Mouse (Mus musculus) gastrocnemius, adult 8-10 months (tissue): ENCODE measurements around the gene Prr5l. TPM values are rescaled to one million over a fixed set of nuclear protein-coding genes. Genes with fewer than 3 reads are reported as not detected.

ENCODE experiments used
- DNase-seq, 2 experiments: peaks; one replicate each; pipeline ENCODE4 v3.0.0; 2022; ENCODE audit warnings: low spot score in 2 of 2
- total RNA-seq, 4 experiments: library from RNA; stranded (reverse); gene quantifications; 2 replicates each; pipeline ENCODE4 v1.2.4; 2022

Gene Prr5l
- total RNA-seq, 4 experiments from 2014 or later = 0.10 to 0.46 (median 0.16) TPM

- peak; percentile 15 to 37 for DNase-seq
Observed at GRCm38 (mm10) chr2:101665058-101665702, 217.6 kb downstream of the Prr5l start.

Other genes with a start within 250 kb of the Prr5l start
- gene Rag1, start 233.5 kb downstream of the Prr5l start, total RNA-seq = not detected
- 100 to 1,000 TPM in 2 of 4 experiments, 10 to 100 TPM in 2; 80.6 to 111 (median 96.6) TPM for gene B230118H07Rik, start 233.5 kb downstream of the Prr5l start, total RNA-seq
- 10 to 100 TPM in 3 of 4 experiments, 1 to 10 TPM in 1; 9.4 to 13.3 (median 10.7) TPM for gene Traf6, start 204.6 kb downstream of the Prr5l start, total RNA-seq
- gene Commd9, start 3.2 kb upstream of the Prr5l start, total RNA-seq = 10 to 100 TPM; 34.2 to 41.7 (median 39.4) TPM